8 mouse cellular contexts compared by ENCODE assay signal in genomic region chr2:30251417-30252104, GRCm38 (mm10). TPM values are rescaled to one million over a fixed set of nuclear protein-coding genes. Genes with fewer than 3 reads are reported as not detected.
A peak's percentile ranks its signal among the peaks of the same experiment; 100 is the strongest.
DNase-seq lines count a peak whose midpoint lies in the region; ATAC-seq lines count a peak whose summit lies in the region.

No protein-coding gene starts in this region.

- intact Hi-C loops in heart, postnatal 14 days (cut with DNase I), result no loop called here

- peak; percentile 98 for DNase-seq in heart, adult 11 months
- DNase-seq in heart, postnatal 14 days, result no peak
- peak; percentile 57 for DNase-seq in MN1 (ENCODE audit: low spot score)
- peak; percentile 34 for DNase-seq in lung, postnatal 14 days
- DNase-seq in thymus, adult 18-20 months, result peak; percentile 67 to 82
- no peak for DNase-seq in adrenal gland, postnatal 4 days (ENCODE audit: low spot score in 2 of 2)
- DNase-seq in embryo, embryonic 11 days, result no peak

- ATAC-seq in hematopoietic stem cell, adult 5-6 weeks (replicated peaks in 1 of 2; ENCODE audit: insufficient read depth in 1 of 2, low FRiP score in 2 of 2, low TSS enrichment in 1 of 2, low read depth in 1 of 2, poor library complexity in 2 of 2, severe bottlenecking in 2 of 2), result peak; percentile 88 to 90

RNA-seq across cellular contexts. Expression of gene Gm28035, which starts 11.2 kb away (rescaled TPM):
- total RNA-seq in heart, postnatal 14 days (2021), result 1 to 10 TPM; 4.1 to 4.6 TPM
- 1.4 TPM in 1 of 2 replicates, not detected in the other for total RNA-seq in hematopoietic stem cell, adult 5-6 weeks (2017)
- 1 to 10 TPM; 1.3 TPM for total RNA-seq in adrenal gland, postnatal 4 days (2021)

RNA-seq across cellular contexts. Expression of gene Lrrc8a, which starts 14.0 kb away (rescaled TPM):
- 10 to 100 TPM; 90.1 to 90.5 TPM for total RNA-seq in heart, postnatal 14 days (2021)
- 11.3 and 15.3 TPM in 2 replicates for total RNA-seq in hematopoietic stem cell, adult 5-6 weeks (2017)
- 10 to 100 TPM; 46.2 to 47.3 TPM for total RNA-seq in adrenal gland, postnatal 4 days (2021)

RNA-seq across cellular contexts. Expression of gene Phyhd1, which starts 14.4 kb away (rescaled TPM):
- total RNA-seq in heart, postnatal 14 days (2021), result 10 to 100 TPM; 50.1 to 66.9 TPM
- total RNA-seq in hematopoietic stem cell, adult 5-6 weeks (2017), result 1.2 and 2.1 TPM in 2 replicates
- 10 to 100 TPM; 15.4 to 16.6 TPM for total RNA-seq in adrenal gland, postnatal 4 days (2021)

RNA-seq across cellular contexts. Expression of gene Gm28038, which starts 29.3 kb away (rescaled TPM):
- total RNA-seq in heart, postnatal 14 days (2021), result 1 to 10 TPM in 1 of 2 experiments, not detected in 1; 2.2 TPM
- not detected in 2 replicates for total RNA-seq in hematopoietic stem cell, adult 5-6 weeks (2017)
- total RNA-seq in adrenal gland, postnatal 4 days (2021), result not detected

RNA-seq across cellular contexts. Expression of gene Dolk, which starts 34.6 kb away (rescaled TPM):
- total RNA-seq in heart, postnatal 14 days (2021), result 10 to 100 TPM; 24.5 to 24.7 TPM
- total RNA-seq in hematopoietic stem cell, adult 5-6 weeks (2017), result 8.8 and 9.9 TPM in 2 replicates
- 10 to 100 TPM; 36.0 to 36.5 TPM for total RNA-seq in adrenal gland, postnatal 4 days (2021)

Comparison
In these comparisons a context has a peak if more than half of its experiments do, and no peak if none do; other contexts are left out.
1. DNase-seq: peak in heart, adult 11 months (single experiment), MN1 (single experiment), lung, postnatal 14 days (single experiment) and thymus, adult 18-20 months (2 of 2); none in heart, postnatal 14 days (0 of 2), adrenal gland, postnatal 4 days (0 of 2) and embryo, embryonic 11 days (single experiment).